Mouse (Mus musculus) C2C12 (cell line): ENCODE data around the gene Fads2.

Experiments used
- MYOD1 ChIP-seq: IDR thresholded peaks from one replicate; pipeline ENCODE4 v1.6.1; 2011; ENCODE audit warnings: low read depth; ENCODE audit not compliant: control insufficient read depth, insufficient read length
- USF1 ChIP-seq: IDR thresholded peaks from one replicate; pipeline ENCODE4 v1.6.1; 2011; ENCODE audit warnings: low read depth, mild to moderate bottlenecking, control low read depth, moderate library complexity

- no peak for TF ChIP-seq USF1
- no peak for TF ChIP-seq MYOD1
Measured at GRCm38 (mm10) chr19:10025169-10025875, 76.2 kb downstream of the Fads2 start.
